Mouse (Mus musculus): ENCODE results near the gene 1810046K07Rik. TPM values are rescaled to one million over a fixed set of nuclear protein-coding genes. Genes with fewer than 3 reads are reported as not detected.

The 1810046K07Rik gene
- total RNA-seq (2021), result not detected

GRCm38 (mm10) chr9:51328731-51329130 lies at the start of gene 1810046K07Rik:
Gene 1810046K07Rik (minus strand): TSS chr9:51328917.
- DNase-seq, result no peak
- intact Hi-C loops (cut with DNase I), result no loop called here

- DNase-seq, result no peak
- intact Hi-C loops (cut with DNase I), result no loop called here
Measured at GRCm38 (mm10) chr9:51369560-51369959, 40.8 kb upstream of the 1810046K07Rik start.

- intact Hi-C loops (cut with DNase I), result no loop called here
Measured at GRCm38 (mm10) chr9:51367124-51367523, 38.4 kb upstream of the 1810046K07Rik start.

GRCm38 (mm10) chr9:51364059-51364458 lies 35.3 kb upstream of the 1810046K07Rik start:
- intact Hi-C loops (cut with DNase I), result no loop called here
- DNase-seq, result no peak

More at GRCm38 (mm10) chr9:51367124-51367523, 38.4 kb upstream of the 1810046K07Rik start:
- no peak for DNase-seq

GRCm38 (mm10) chr9:51353511-51353910 lies 24.8 kb upstream of the 1810046K07Rik start:
- DNase-seq, result no peak
- intact Hi-C loops (cut with DNase I), result loop anchor here (10.0 kb wide), 1 partner anchor 291 kb away; no protein-coding TSS in a partner anchor

- no peak for DNase-seq
- intact Hi-C loops (cut with DNase I), result loop anchor here (10.0 kb wide), 1 partner anchor 292 kb away; no protein-coding TSS in a partner anchor
Measured at GRCm38 (mm10) chr9:51352896-51353295, 24.2 kb upstream of the 1810046K07Rik start.

GRCm38 (mm10) chr9:51349422-51349821 lies 20.7 kb upstream of the 1810046K07Rik start:
- no peak for DNase-seq
- intact Hi-C loops (cut with DNase I), result no loop called here

- intact Hi-C loops (cut with DNase I), result no loop called here
Measured at GRCm38 (mm10) chr9:51345768-51346167, 17.1 kb upstream of the 1810046K07Rik start.

GRCm38 (mm10) chr9:51335294-51336010 lies 6.7 kb upstream of the 1810046K07Rik start:
- intact Hi-C loops (cut with DNase I), result loop anchor here (2.0 to 10.0 kb wide), 2 partner anchors 429 to 569 kb away; partner anchors contain the start of gene Arhgap20
- peak; percentile 87 for DNase-seq

More at GRCm38 (mm10) chr9:51345768-51346167, 17.1 kb upstream of the 1810046K07Rik start:
- DNase-seq, result no peak

- no peak for DNase-seq
- intact Hi-C loops (cut with DNase I), result loop anchor here (10.0 kb wide), 1 partner anchor 573 kb away; no protein-coding TSS in a partner anchor
Measured at GRCm38 (mm10) chr9:51331449-51332238, 2.9 kb upstream of the 1810046K07Rik start.

- no peak for DNase-seq
- intact Hi-C loops (cut with DNase I), result no loop called here
Measured at GRCm38 (mm10) chr9:51327555-51327903, 1.2 kb downstream of the 1810046K07Rik start.

GRCm38 (mm10) chr9:51326619-51327554 lies 1.8 kb downstream of the 1810046K07Rik start:
- DNase-seq, result no peak
- intact Hi-C loops (cut with DNase I), result no loop called here

GRCm38 (mm10) chr9:51324406-51325065 lies 4.2 kb downstream of the 1810046K07Rik start:
- intact Hi-C loops (cut with DNase I), result no loop called here
- DNase-seq, result no peak

GRCm38 (mm10) chr9:51320096-51320495 lies 8.6 kb downstream of the 1810046K07Rik start:
- DNase-seq, result no peak
- intact Hi-C loops (cut with DNase I), result no loop called here

GRCm38 (mm10) chr9:51318246-51318645 lies 10.5 kb downstream of the 1810046K07Rik start:
- no peak for DNase-seq
- intact Hi-C loops (cut with DNase I), result no loop called here

- DNase-seq, result no peak
- intact Hi-C loops (cut with DNase I), result no loop called here
Measured at GRCm38 (mm10) chr9:51317322-51317721, 11.4 kb downstream of the 1810046K07Rik start.

GRCm38 (mm10) chr9:51315402-51316063 lies 13.2 kb downstream of the 1810046K07Rik start:
- DNase-seq, result no peak
- intact Hi-C loops (cut with DNase I), result no loop called here

- intact Hi-C loops (cut with DNase I), result no loop called here
- no peak for DNase-seq
Measured at GRCm38 (mm10) chr9:51312554-51313317, 16.0 kb downstream of the 1810046K07Rik start.

- intact Hi-C loops (cut with DNase I), result no loop called here
- no peak for DNase-seq
Measured at GRCm38 (mm10) chr9:51310515-51310914, 18.2 kb downstream of the 1810046K07Rik start.
